Mouse (Mus musculus) ES-E14 (cell line): ENCODE measurements at regions not wholly inside any gene's neighbourhood (a gene's known extent, or its start where the extent isn't known, plus 50 kb on each side); places are given as distances from the start of the nearest gene placed in this dataset.

ENCODE experiments used
- DNase-seq: peaks from one replicate; pipeline ENCODE4 v3.0.0-alpha.2; 2013; ENCODE audit warnings: low read depth, low spot score
- H3K27ac ChIP-seq: 2 replicates; pipeline ENCODE4 v1.5.1; 2012; ENCODE audit warnings: low read depth, mild to moderate bottlenecking, low read length, moderate library complexity, mixed read lengths; ENCODE audit not compliant: poor library complexity, insufficient read depth, severe bottlenecking
- H3K36me3 ChIP-seq: 2 replicates; pipeline ENCODE4 v1.6.1; 2012; ENCODE audit warnings: mild to moderate bottlenecking, low read length, moderate library complexity, mixed read lengths; ENCODE audit not compliant: control insufficient read depth, poor library complexity, insufficient read depth, severe bottlenecking
- H3K4me1 ChIP-seq, 2 experiments: fragments of 150-350 bp in 1 of 2; sonication (generic) in 1 of 2; 2 replicates each; pipeline ENCODE4 v1.6.1; 2012; ENCODE audit warnings: low read length in 2 of 2, mild to moderate bottlenecking in 1 of 2, mixed read lengths in 1 of 2; ENCODE audit not compliant: control insufficient read depth in 2 of 2, insufficient read depth in 2 of 2, poor library complexity in 1 of 2
- H3K4me3 ChIP-seq, 2 experiments: fragments of 150-350 bp in 1 of 2; sonication (generic) in 1 of 2; 2 replicates each; pipeline ENCODE4 v1.5.1; 2012; ENCODE audit warnings: low read length in 2 of 2, low read depth in 1 of 2, mild to moderate bottlenecking in 1 of 2, mixed read lengths in 1 of 2; ENCODE audit not compliant: insufficient read depth in 1 of 2, poor library complexity in 1 of 2, severe bottlenecking in 1 of 2
- H3K9ac ChIP-seq: 2 replicates; pipeline ENCODE4 v1.6.1; 2012; ENCODE audit warnings: low read depth, mild to moderate bottlenecking, low read length, mixed read lengths; ENCODE audit not compliant: poor library complexity, insufficient read depth, severe bottlenecking
- H3K9me3 ChIP-seq: fragments of 150-350 bp; sonication (generic); 2 replicates; pipeline ENCODE4 v1.6.1; 2012; ENCODE audit warnings: low read depth, mild to moderate bottlenecking, low read length; ENCODE audit not compliant: control insufficient read depth, insufficient read depth
- CHD2 ChIP-seq: IDR thresholded peaks from 2 replicates; pipeline ENCODE4 v1.6.1; 2014; ENCODE audit warnings: mild to moderate bottlenecking, low read depth, low read length, inconsistent platforms
- HCFC1 ChIP-seq: IDR thresholded peaks from 2 replicates; pipeline ENCODE4 v1.6.1; 2012; ENCODE audit warnings: low read length, inconsistent platforms, borderline replicate concordance; ENCODE audit not compliant: insufficient read depth
- MAFK ChIP-seq: IDR thresholded peaks from 2 replicates; pipeline ENCODE4 v1.6.1; 2014; ENCODE audit warnings: mild to moderate bottlenecking, low read depth, low read length, inconsistent platforms; ENCODE audit not compliant: insufficient read depth
- ZC3H11A ChIP-seq: IDR thresholded peaks from 2 replicates; pipeline ENCODE4 v1.6.1; 2012; ENCODE audit warnings: low read depth, mild to moderate bottlenecking, inconsistent platforms, low read length, borderline replicate concordance
- ZNF384 ChIP-seq: IDR thresholded peaks from 2 replicates; pipeline ENCODE4 v1.6.1; 2012; ENCODE audit warnings: low read depth, low read length, inconsistent platforms
- in situ Hi-C, 2 experiments: fragments of 600-800 bp; cut with MboI; formaldehyde crosslinking; loops; one replicate each; pipeline ENCODE4 v1.15.1; 2025; ENCODE audit warnings: low sequenced_read_pairs in 2 of 2, inconsistent platforms in 1 of 2; ENCODE audit not compliant: unreplicated experiment in 2 of 2

DNA sequence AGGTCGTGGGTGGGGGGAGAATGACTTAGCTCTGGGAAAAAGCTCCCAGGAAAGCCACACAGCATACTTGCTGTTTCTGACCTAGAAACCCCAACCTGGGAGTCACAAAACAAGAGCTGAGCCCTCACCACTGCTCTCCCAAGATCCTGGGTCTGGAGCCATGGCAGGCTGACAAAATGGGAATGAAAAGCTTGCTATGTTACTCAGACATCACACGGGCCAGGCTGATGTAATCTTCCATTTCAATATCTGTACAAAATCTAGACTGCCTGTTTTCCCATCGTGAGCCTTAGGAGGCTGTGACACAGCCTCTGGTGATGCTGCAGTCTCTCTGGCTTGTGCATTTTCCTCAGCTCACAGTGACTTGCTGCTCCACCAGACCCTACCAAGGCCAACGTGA is 325.1 kb downstream of the Diras2 start:
- no peak for DNase-seq
- Histone ChIP-seq H3K27ac (no peak overlapping the region), H3K36me3 (no peaks in the 10 kb centered on the region), H3K9me3 (no peaks in the 10 kb centered on the region), H3K9ac (no peak overlapping the region), H3K4me1 (no peaks in the 10 kb centered on the region), H3K4me3 (no peak overlapping the region)
- no peak for TF ChIP-seq ZC3H11A
- no peak for TF ChIP-seq CHD2
- no peak for TF ChIP-seq ZNF384
- TF ChIP-seq HCFC1, result no peak
- TF ChIP-seq MAFK, result no peak
- in situ Hi-C loops, result no loop called here

DNA sequence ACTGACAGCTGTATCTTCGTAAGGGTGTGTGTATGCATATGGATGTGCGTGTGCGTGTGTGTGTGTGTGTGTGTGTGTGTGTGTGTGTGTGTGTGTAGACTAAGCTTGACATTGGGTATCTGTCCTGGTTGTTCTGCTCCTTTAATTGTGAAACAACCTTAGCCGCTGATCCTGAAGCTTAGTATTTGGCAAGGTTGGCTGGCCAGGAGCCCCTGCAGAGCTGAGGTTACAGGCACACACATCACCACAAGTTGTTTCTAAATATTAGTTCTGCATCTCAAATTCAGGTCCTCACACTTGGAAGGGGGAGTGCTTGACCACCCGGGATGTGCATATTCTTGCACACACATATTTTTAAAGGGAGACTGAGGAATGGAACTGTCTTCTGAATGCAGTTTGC is 314.7 kb downstream of the Diras2 start:
- H3K9me3 ChIP-seq, result no peaks in the 10 kb centered on the region
- TF ChIP-seq CHD2 (no peak), HCFC1 (no peak), MAFK (no peak), ZNF384 (no peak), ZC3H11A (no peak)
- in situ Hi-C loops, result no loop called here

DNA sequence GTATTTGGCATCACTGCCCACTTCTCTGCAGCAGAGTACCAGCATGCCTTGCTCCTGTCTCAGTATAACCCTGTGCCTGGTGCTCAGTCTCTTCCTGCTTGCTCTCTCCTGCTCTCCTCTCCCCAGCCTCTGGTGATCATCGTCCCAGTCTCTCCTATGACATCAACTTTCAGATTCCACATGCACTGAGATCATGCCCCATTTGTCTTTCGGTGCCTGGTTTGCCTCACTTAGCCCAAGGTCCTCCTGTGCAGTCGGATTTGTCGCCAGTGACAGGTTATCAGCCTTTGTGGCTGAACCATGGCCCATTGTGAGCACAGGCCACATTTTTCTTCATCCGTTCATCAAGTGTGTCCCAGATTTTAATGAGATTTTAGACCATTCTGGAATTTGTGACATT is 314.0 kb downstream of the Diras2 start:
- H3K4me3 ChIP-seq, result no peak overlapping the region
- H3K9me3 ChIP-seq, result no peaks in the 10 kb centered on the region
- no peak for TF ChIP-seq ZNF384
- no peak for TF ChIP-seq MAFK
- TF ChIP-seq HCFC1, result no peak
- TF ChIP-seq CHD2, result no peak
- no peak for TF ChIP-seq ZC3H11A
- H3K9ac ChIP-seq, result no peak overlapping the region
- H3K27ac ChIP-seq, result no peak overlapping the region
- peaks cover 0 to 3% of the 10 kb centered on the region in 2 experiments; a peak in 3 of 4 replicates for H3K4me1 ChIP-seq
- no peak for DNase-seq
- no peaks in the 10 kb centered on the region for H3K36me3 ChIP-seq
- in situ Hi-C loops, result no loop called here

More for the DNA sequence above, 314.7 kb downstream of the Diras2 start:
- Histone ChIP-seq H3K4me3 (no peak overlapping the region), H3K9ac (no peak overlapping the region), H3K27ac (no peak overlapping the region), H3K4me1 (no peaks in the 10 kb centered on the region), H3K36me3 (no peaks in the 10 kb centered on the region)
- DNase-seq, result no peak

DNA sequence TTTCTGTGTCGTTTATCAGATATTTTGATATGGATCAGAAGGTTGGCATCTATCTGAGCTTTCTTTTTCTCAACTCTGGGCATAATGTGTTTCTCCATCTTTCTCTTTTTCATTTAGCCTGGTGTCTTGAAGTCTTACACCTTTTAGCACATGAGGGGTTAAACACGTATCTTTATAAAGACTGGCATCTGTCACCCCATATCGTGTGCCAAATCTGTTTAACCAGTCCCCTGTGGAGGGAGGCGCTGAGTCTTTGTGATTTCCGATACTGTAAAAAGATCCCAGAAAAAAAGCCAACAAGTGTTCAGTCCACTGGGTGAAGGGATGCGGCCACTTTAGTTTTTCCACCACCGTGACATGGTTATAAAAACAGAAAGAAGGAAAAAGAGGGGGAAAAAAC is 313.3 kb downstream of the Diras2 start:
- TF ChIP-seq ZC3H11A (no peak), HCFC1 (no peak), CHD2 (no peak), MAFK (no peak), ZNF384 (no peak)
- in situ Hi-C loops, result no loop called here
- Histone ChIP-seq H3K4me3 (no peak overlapping the region), H3K4me1 (peaks cover 0 to 10% of the 10 kb centered on the region in 2 experiments; a peak in 3 of 4 replicates), H3K27ac (no peak overlapping the region), H3K9ac (no peak overlapping the region), H3K9me3 (no peaks in the 10 kb centered on the region), H3K36me3 (no peaks in the 10 kb centered on the region)
- DNase-seq, result no peak
